Mouse (Mus musculus): Measurements from ENCODE around the gene Ndufs7.

The Ndufs7 gene

GRCm38 (mm10) chr10:80248971-80249640 lies at the start of gene Ndufs7:
Gene Ndufs7 (plus strand): TSS chr10:80249121.
- peak; percentile 98 for DNase-seq (ENCODE audit: low read depth)

DNA sequence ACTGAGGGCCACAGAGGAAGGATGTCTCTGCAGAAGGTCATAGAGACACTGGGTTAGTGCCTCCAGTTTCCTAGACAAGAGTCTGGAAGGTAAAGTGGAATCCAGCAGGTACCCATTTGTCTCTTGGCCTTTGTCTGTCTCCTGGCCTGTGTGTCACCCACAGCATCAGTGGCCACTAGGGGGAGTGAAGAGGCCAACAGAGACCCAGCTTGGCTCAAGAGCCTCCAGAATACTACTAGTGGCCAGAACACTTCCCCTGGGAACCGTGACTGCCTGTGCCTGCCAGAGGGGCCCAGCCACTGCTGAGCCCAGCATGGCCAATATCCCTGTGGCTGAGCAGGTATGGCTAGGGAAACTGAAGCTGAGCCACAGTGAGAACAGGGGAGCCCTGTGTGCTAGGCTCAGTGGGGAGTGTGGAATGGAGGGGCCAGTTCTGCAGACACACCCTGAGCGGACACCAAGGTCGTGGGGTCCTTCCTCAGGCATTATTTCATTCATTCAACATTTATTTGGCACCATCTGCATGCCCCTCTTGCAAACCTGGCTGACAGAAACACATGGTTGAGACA lies 49.4 kb upstream of the Ndufs7 start:
- DNase-seq (ENCODE audit: low read depth): peak; percentile 89

GRCm38 (mm10) chr10:80200485-80200884 lies 48.4 kb upstream of the Ndufs7 start:
- no peak for DNase-seq (ENCODE audit: low read depth)

DNA sequence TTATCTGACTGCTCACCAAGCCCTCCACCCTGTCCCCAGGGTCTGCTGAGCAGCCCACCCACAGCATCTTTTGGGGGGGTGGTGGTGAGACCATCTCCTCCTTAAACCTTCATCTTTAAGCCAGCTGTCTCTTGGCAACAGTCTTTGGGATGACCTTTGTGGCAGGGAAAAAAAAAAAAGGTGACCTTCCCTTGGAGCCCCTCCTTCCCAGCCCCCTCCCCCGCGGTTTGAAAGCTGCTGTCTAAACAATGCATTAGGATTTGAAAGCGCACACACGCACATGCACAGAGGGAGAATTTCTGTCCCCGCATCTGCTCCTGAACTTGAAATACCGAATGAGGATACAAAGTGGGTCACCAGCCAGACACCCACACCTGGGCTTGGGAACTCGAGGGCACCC lies 44.9 kb upstream of the Ndufs7 start:
- DNase-seq (ENCODE audit: low read depth): no peak

DNA sequence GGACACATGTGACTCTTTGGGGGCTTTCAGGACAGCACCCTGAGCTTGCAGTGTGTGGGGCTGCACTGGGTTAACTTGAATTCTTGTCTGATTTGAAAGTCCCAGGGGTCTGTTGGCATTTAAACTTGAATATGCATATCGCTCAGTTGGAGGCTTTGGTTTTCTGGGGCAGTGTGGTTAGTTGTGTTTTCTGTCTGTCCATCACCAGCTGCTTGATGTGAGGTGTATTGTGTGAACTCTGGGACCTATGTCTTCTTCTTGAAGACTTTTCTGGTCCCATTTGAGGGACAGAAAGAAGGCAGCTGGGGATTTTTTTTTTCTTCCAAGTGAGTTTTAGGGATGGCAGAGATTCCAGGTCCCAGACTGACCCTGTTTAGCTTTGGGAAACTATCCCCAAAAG lies 41.7 kb upstream of the Ndufs7 start:
- no peak for DNase-seq (ENCODE audit: low read depth)

GRCm38 (mm10) chr10:80207676-80208075 lies 41.2 kb upstream of the Ndufs7 start:
- DNase-seq (ENCODE audit: low read depth): no peak

DNA sequence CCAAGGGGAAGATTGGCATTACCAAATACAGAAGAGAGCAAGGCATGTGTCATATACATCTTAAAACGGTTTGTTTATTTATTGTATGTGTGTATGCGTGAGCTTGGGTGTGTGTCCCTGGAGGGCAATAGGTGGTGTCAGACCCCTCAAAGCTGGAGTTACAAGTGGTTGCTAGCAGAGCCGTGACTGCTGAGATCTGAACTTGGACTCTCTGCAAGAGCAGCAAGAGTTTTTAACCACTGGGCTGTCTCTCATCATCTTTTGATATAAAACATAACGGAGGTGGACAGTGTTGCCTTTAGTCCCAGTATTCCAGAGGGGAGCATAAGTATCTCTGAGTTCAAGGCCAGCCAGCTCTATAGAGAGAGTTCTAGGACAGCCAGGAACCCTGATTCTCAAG lies 40.7 kb upstream of the Ndufs7 start:
- DNase-seq (ENCODE audit: low read depth): no peak

- no peak for DNase-seq (ENCODE audit: low read depth)
Observed at GRCm38 (mm10) chr10:80208841-80209371, 40.0 kb upstream of the Ndufs7 start.

- DNase-seq (ENCODE audit: low read depth): peak; percentile 34
Observed at GRCm38 (mm10) chr10:80211547-80212103, 37.3 kb upstream of the Ndufs7 start.

DNA sequence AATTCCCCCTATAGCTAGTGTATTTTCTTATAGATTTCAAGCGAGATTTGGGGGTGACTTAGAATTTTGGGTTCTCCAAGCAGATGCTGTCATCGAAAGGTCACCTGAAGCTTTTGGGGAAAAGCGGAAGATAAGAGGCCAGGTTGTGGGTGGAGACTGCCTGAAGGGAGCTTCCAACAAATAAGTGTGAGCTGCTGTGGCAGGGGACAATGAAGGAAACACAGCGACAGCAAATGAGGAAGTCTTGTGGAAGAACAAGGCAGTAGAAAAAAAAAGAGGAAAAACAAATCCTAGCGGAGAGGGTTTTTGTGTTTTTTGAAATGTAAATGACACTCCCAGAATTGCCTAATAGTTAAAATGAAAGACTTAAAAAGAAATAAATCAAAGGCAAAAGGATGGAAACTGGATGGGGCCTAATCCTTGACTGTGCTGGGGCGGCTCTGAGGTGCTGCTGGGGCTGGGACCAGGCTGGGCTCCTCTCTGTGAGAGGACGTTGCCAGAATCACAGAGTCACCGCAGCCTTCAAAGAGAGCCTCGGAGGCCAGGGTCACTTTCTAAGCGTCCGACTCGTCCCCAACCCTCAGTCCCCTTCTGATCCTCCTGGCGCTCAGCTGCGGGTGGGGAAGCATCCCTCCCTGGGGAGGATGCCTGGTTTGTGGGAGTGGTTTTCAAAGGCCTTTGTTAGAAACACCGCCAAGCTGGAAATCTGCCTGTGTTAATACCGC lies 33.7 kb upstream of the Ndufs7 start:
- no peak for DNase-seq (ENCODE audit: low read depth)

DNA sequence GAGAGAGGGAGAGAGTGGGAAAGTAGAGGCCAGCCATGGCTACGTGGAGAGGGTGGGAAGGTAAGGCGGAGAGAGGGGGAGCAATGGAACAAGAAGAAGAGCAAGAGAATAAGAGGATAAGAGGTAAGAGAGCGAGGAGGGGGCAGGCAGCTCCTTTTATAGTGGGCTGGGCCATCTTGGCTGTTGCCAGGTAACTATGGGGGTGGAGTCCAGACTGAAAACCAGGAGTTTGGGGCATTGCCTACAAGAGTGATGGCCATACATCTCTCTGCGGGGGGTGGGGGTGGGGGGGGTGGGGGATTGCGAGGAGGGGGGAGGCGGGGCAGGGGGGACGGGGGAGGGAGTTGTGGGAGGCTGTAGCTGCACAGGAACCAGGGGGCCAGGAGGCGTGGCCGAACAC lies 28.2 kb upstream of the Ndufs7 start:
- DNase-seq (ENCODE audit: low read depth): no peak

DNA sequence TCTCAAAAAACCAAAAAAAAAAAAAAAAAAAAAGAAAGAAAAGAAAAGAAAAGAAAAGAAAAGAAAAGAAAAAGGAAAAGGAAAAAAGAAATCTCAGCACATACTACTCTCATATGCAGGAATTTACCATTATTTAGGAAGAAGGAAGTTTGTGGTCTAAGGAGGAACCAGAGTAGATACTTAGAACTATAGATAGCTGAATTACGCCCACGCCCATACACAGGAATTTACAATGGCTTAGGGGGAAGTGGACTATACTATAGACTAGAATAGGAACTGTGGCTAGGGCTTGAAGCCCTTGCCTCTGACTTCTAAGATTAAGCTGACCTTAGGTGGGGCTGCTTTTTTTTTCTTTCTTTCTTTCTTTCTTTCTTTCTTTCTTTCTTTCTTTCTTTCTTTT lies 25.8 kb upstream of the Ndufs7 start:
- DNase-seq (ENCODE audit: low read depth): peak; percentile 20

GRCm38 (mm10) chr10:80226071-80226415 lies 22.9 kb upstream of the Ndufs7 start:
- DNase-seq (ENCODE audit: low read depth): no peak

DNA sequence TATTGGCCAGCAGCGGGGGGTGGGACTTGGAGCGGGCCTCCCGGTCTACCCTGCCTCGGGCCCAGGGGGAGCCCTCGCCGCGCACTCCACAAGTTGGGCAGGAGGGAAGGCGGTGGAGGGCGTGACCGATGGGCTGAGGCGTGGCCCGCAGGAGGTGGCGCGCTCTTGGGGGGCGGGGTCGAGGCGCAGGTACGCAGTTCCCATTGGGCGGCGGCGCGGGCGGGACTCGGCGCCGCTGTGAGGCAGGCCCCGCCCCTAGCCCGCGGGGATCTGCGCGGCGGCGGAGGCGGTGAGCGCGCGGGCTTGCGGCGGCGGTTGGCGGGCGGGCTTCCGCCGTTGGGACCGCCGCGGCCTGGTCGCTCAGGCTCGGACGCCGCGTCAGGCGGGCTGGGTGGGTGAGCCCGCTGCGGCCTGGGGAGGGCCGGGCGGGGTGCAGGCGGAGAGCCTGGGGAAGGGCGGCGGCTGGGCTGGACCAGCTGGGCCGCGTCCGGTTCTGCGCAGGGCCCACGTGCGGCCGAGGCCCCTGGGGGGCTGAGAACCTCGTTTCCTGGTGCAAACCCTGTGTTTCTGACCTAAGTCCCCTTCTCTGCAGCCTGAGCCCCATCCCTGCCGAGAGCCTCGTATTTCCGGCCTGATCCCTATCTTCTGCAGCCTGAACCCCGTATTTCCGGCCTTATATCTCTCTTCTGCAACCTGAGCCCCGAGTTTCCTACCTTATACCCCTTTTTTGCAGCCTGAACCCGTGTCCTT lies 22.3 kb upstream of the Ndufs7 start, which contains the start of gene Mum1:
Gene Mum1, plus strand, starts transcription at position 19 of the 750 bp plus-strand sequence.
- peak; percentile 98 for DNase-seq (ENCODE audit: low read depth)

- no peak for DNase-seq (ENCODE audit: low read depth)
Observed at GRCm38 (mm10) chr10:80227166-80227539, 21.8 kb upstream of the Ndufs7 start.

- DNase-seq (ENCODE audit: low read depth): no peak
Observed at GRCm38 (mm10) chr10:80227877-80228775, 20.8 kb upstream of the Ndufs7 start.

GRCm38 (mm10) chr10:80236145-80236825 lies 12.6 kb upstream of the Ndufs7 start:
- DNase-seq (ENCODE audit: low read depth): no peak

DNA sequence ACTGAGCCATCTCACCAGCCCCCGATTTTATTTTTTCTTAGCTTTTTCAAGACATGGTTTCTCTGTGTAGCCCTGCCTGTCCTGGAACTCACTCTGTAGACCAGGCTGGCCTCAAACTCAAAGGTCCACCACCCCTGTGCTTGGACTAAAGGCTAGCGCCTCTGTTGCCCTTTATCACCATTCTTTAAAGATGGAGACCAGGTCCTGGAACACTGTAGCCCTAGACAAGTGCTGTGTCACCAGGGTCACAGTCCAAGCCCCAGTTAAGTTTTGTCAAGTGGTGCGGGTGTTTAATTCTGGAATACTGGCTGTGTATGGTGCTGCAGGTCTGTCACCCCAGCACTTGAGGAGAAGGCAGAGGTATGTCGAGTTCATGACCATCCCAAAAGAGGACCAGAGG lies 11.9 kb upstream of the Ndufs7 start:
- no peak for DNase-seq (ENCODE audit: low read depth)

- DNase-seq (ENCODE audit: low read depth): no peak
Observed at GRCm38 (mm10) chr10:80238306-80238705, 10.6 kb upstream of the Ndufs7 start.

- DNase-seq (ENCODE audit: low read depth): no peak
Observed at GRCm38 (mm10) chr10:80239791-80240190, 9.1 kb upstream of the Ndufs7 start.

Data from induced T-regulatory cell, adult 2 months (primary cell).